Mouse (Mus musculus) stomach, embryonic 15.5 days (tissue): ENCODE data around the gene Gm17482. TPM values are rescaled to one million over a fixed set of nuclear protein-coding genes. Genes with fewer than 3 reads are reported as not detected.
"Not testable (repeated sequence)": the region's sequence is repeated elsewhere in the genome, so short reads cannot be mapped to it uniquely, and the experiment has no call there.

Source experiments
- ATAC-seq: fragments of 200-750 bp; cut with Nextera tagmentation; 2 replicates; pipeline ENCODE4 v1.8.0; 2017; ENCODE audit warnings: low read depth, moderate number of reproducible peaks, moderate TSS enrichment; ENCODE audit not compliant: insufficient read depth, low FRiP score
- H3K27ac ChIP-seq: fragments of 300-500 bp; sonication (generic); 2 replicates; pipeline ENCODE4 v1.5.1; 2015; ENCODE audit warnings: mild to moderate bottlenecking, inconsistent platforms
- H3K27me3 ChIP-seq: fragments of 300-500 bp; sonication (generic); replicated peaks from 2 replicates; pipeline ENCODE4 v1.6.1; 2015; ENCODE audit warnings: inconsistent platforms
- H3K36me3 ChIP-seq: fragments of 300-500 bp; sonication (generic); 2 replicates; pipeline ENCODE4 v1.6.1; 2015; ENCODE audit warnings: inconsistent platforms
- H3K4me1 ChIP-seq: fragments of 300-500 bp; sonication (generic); 2 replicates; pipeline ENCODE4 v1.6.1; 2015; ENCODE audit warnings: inconsistent platforms
- H3K4me2 ChIP-seq: fragments of 300-500 bp; sonication (generic); 2 replicates; pipeline ENCODE4 v1.6.1; 2015; ENCODE audit warnings: mild to moderate bottlenecking, inconsistent platforms
- H3K4me3 ChIP-seq: fragments of 300-500 bp; sonication (generic); replicated peaks from 2 replicates; pipeline ENCODE4 v1.5.1; 2015; ENCODE audit warnings: inconsistent platforms
- H3K9ac ChIP-seq: fragments of 300-500 bp; sonication (generic); 2 replicates; pipeline ENCODE4 v1.6.1; 2015; ENCODE audit warnings: inconsistent platforms
- H3K9me3 ChIP-seq: fragments of 300-500 bp; sonication (generic); 2 replicates; pipeline ENCODE4 v1.6.1; 2016; ENCODE audit warnings: inconsistent platforms
- WGBS: fragments of 180-500 bp; shearing (Covaris S2); methylation state at CpG from one replicate; pipeline ENCODE4 v1.1.7; 2015; 5-methylcytosine and 5-hydroxymethylcytosine counted together
- polyA plus RNA-seq: library from polyadenylated mRNA; unstranded; fragments of >200 nt; fragmentation: Nextera tagmentation; extraction: Ambion mirVana; gene quantifications from 2 replicates; pipeline ENCODE4 v1.2.1, GENCODE M21; 2015

The Gm17482 gene
- polyA plus RNA-seq, 1 experiment from 2014 or later: not detected

GRCm38 (mm10) chr6:115227529-115227928 is 386 bp downstream of the Gm17482 start:
- Histone ChIP-seq H3K4me1 (no peaks in the 10 kb centered on the region), H3K27me3 (no peaks in the 10 kb centered on the region), H3K9me3 (no peaks in the 10 kb centered on the region), H3K36me3 (no peaks in the 10 kb centered on the region), H3K9ac (no peak overlapping the region), H3K4me2 (no peak overlapping the region), H3K4me3 (no peak overlapping the region), H3K27ac (no peak overlapping the region)
- 4% methylated on average over 2 of the region's 2 CpGs for WGBS
- ATAC-seq: peak; percentile 47

- 0 out of 2 replicates have a peak overlapping the region, but pooled peaks have one; percentile 2 for H3K27ac ChIP-seq
- H3K4me2 ChIP-seq: no peak overlapping the region
- WGBS: 72% methylated on average over 3 of the region's 3 CpGs
- no peak overlapping the region for H3K9ac ChIP-seq
- no peaks in the 10 kb centered on the region for H3K9me3 ChIP-seq
- no peak for ATAC-seq
- no peaks in the 10 kb centered on the region for H3K4me1 ChIP-seq
- H3K27me3 ChIP-seq: no peaks in the 10 kb centered on the region
- H3K36me3 ChIP-seq: no peaks in the 10 kb centered on the region
- no peak overlapping the region for H3K4me3 ChIP-seq
These were observed 3.4 kb downstream of the Gm17482 start for GRCm38 (mm10) chr6:115230557-115230956.

GRCm38 (mm10) chr6:115231836-115232235 is 4.7 kb downstream of the Gm17482 start:
- Histone ChIP-seq H3K9me3 (no peaks in the 10 kb centered on the region), H3K27me3 (no peaks in the 10 kb centered on the region), H3K27ac (peak overlapping the region; percentile 17; the same call in 1 of the 2 replicates), H3K9ac (no peak overlapping the region), H3K36me3 (no peaks in the 10 kb centered on the region), H3K4me3 (no peak overlapping the region), H3K4me1 (no peaks in the 10 kb centered on the region), H3K4me2 (no peak overlapping the region)
- no peak for ATAC-seq
- WGBS: 50% methylated on average over 4 of the region's 4 CpGs

- ATAC-seq: no peak
- Histone ChIP-seq H3K9ac (no peak overlapping the region), H3K4me2 (no peak overlapping the region), H3K36me3 (no peaks in the 10 kb centered on the region), H3K4me3 (no peak overlapping the region), H3K27ac (no peak overlapping the region), H3K9me3 (no peaks in the 10 kb centered on the region), H3K4me1 (no peaks in the 10 kb centered on the region), H3K27me3 (no peaks in the 10 kb centered on the region)
- 83% methylated on average over 1 of the region's 1 CpGs for WGBS
These were observed 5.4 kb downstream of the Gm17482 start for GRCm38 (mm10) chr6:115232562-115232961.

GRCm38 (mm10) chr6:115238031-115239027 is 11.2 kb downstream of the Gm17482 start:
- H3K27me3 ChIP-seq: no peaks in the 10 kb centered on the region
- 0 out of 2 replicates have a peak, but pooled peaks cover 3% of the 10 kb centered on the region for H3K4me1 ChIP-seq
- WGBS: 83% methylated on average over 9 of the region's 9 CpGs
- H3K4me2 ChIP-seq: no peak overlapping the region
- no peaks in the 10 kb centered on the region for H3K36me3 ChIP-seq
- no peak for ATAC-seq
- H3K27ac ChIP-seq: no peak overlapping the region
- no peak overlapping the region for H3K9ac ChIP-seq
- H3K9me3 ChIP-seq: no peaks in the 10 kb centered on the region
- no peak overlapping the region for H3K4me3 ChIP-seq

GRCm38 (mm10) chr6:115239335-115239734 is 12.2 kb downstream of the Gm17482 start:
- no peak for ATAC-seq
- Histone ChIP-seq H3K9me3 (no peaks in the 10 kb centered on the region), H3K36me3 (no peaks in the 10 kb centered on the region), H3K4me3 (no peak overlapping the region), H3K4me1 (0 out of 2 replicates have a peak, but pooled peaks cover 3% of the 10 kb centered on the region), H3K27me3 (no peaks in the 10 kb centered on the region), H3K27ac (no peak overlapping the region), H3K4me2 (no peak overlapping the region), H3K9ac (no peak overlapping the region)
- WGBS: 79% methylated on average over 7 of the region's 7 CpGs

- ATAC-seq, H3K4me2 ChIP-seq, H3K27ac ChIP-seq, H3K36me3 ChIP-seq, H3K4me3 ChIP-seq, H3K9ac ChIP-seq, H3K9me3 ChIP-seq, H3K4me1 ChIP-seq, H3K27me3 ChIP-seq: not testable (repeated sequence)
- WGBS: 35% methylated on average over 2 of the region's 2 CpGs
These were observed 13.3 kb downstream of the Gm17482 start for GRCm38 (mm10) chr6:115240431-115240830.

- no peak overlapping the region for H3K9ac ChIP-seq
- no peak for ATAC-seq
- H3K27ac ChIP-seq: no peak overlapping the region
- 41% methylated on average over 3 of the region's 3 CpGs for WGBS
- no peaks in the 10 kb centered on the region for H3K9me3 ChIP-seq
- H3K36me3 ChIP-seq: no peaks in the 10 kb centered on the region
- no peak overlapping the region for H3K4me2 ChIP-seq
- H3K4me3 ChIP-seq: no peak overlapping the region
- H3K27me3 ChIP-seq: no peaks in the 10 kb centered on the region
- 0 out of 2 replicates have a peak, but pooled peaks cover 3% of the 10 kb centered on the region for H3K4me1 ChIP-seq
These were observed 14.1 kb downstream of the Gm17482 start for GRCm38 (mm10) chr6:115241131-115241699.

- Histone ChIP-seq H3K36me3 (no peaks in the 10 kb centered on the region), H3K4me1 (0 out of 2 replicates have a peak, but pooled peaks cover 3% of the 10 kb centered on the region), H3K9ac (no peak overlapping the region), H3K9me3 (no peaks in the 10 kb centered on the region), H3K4me2 (no peak overlapping the region), H3K4me3 (no peak overlapping the region), H3K27ac (no peak overlapping the region), H3K27me3 (no peaks in the 10 kb centered on the region)
- 67% methylated on average over 3 of the region's 3 CpGs for WGBS
- ATAC-seq: no peak
These were observed 14.8 kb downstream of the Gm17482 start for GRCm38 (mm10) chr6:115241939-115242338.

- Histone ChIP-seq H3K9ac (no peak overlapping the region), H3K36me3 (no peaks in the 10 kb centered on the region), H3K4me2 (no peak overlapping the region), H3K27me3 (no peaks in the 10 kb centered on the region), H3K27ac (no peak overlapping the region), H3K9me3 (no peaks in the 10 kb centered on the region), H3K4me3 (no peak overlapping the region), H3K4me1 (0 out of 2 replicates have a peak, but pooled peaks cover 3% of the 10 kb centered on the region)
- 76% methylated on average over 2 of the region's 2 CpGs for WGBS
- no peak for ATAC-seq
These were observed 17.1 kb downstream of the Gm17482 start for GRCm38 (mm10) chr6:115244222-115244621.

- Histone ChIP-seq H3K27ac (no peak overlapping the region), H3K9ac (no peak overlapping the region), H3K4me3 (no peak overlapping the region), H3K9me3 (no peaks in the 10 kb centered on the region), H3K36me3 (no peaks in the 10 kb centered on the region), H3K4me2 (no peak overlapping the region), H3K27me3 (no peaks in the 10 kb centered on the region), H3K4me1 (0 out of 2 replicates have a peak, but pooled peaks cover 3% of the 10 kb centered on the region)
- 82% methylated on average over 3 of the region's 3 CpGs for WGBS
- ATAC-seq: no peak
These were observed 18.4 kb downstream of the Gm17482 start for GRCm38 (mm10) chr6:115245500-115246058.
